Mouse (Mus musculus): ENCODE results near the gene Kdm5a. TPM values are rescaled to one million over a fixed set of nuclear protein-coding genes. Genes with fewer than 3 reads are reported as not detected.

The Kdm5a gene
- polyA plus RNA-seq (2015; fragmentation: Nextera tagmentation; extraction: Ambion mirVana), result 39.6 and 45.2 TPM in 2 replicates

GRCm38 (mm10) chr6:120363688-120364522 lies at the start of gene Kdm5a, which contains the start of gene Ccdc77:
Gene Kdm5a (plus strand): TSS chr6:120364124.
Gene Ccdc77 (minus strand): TSS chr6:120364374.
- WGBS, result under 1% methylated on average over 71 of the region's 71 CpGs
- peak within 1 kb of the TSS; percentile 89 for H3K9ac ChIP-seq

GRCm38 (mm10) chr6:120318303-120318940 lies 45.5 kb upstream of the Kdm5a start:
- no peaks in the 10 kb centered on the region for H3K36me3 ChIP-seq
- ATAC-seq (ENCODE audit: borderline replicate concordance, extremely low read depth, low FRiP score, low TSS enrichment), result no peak
- H3K27me3 ChIP-seq, result no peaks in the 10 kb centered on the region
- H3K9ac ChIP-seq, result no peak overlapping the region
- no peaks in the 10 kb centered on the region for H3K9me3 ChIP-seq
- H3K4me1 ChIP-seq, result no peaks in the 10 kb centered on the region
- H3K27ac ChIP-seq, result no peak overlapping the region
- H3K4me2 ChIP-seq, result no peak overlapping the region
- WGBS, result 56% methylated on average over 11 of the region's 11 CpGs
- H3K4me3 ChIP-seq, result no peak overlapping the region

More at GRCm38 (mm10) chr6:120363688-120364522, at the start of gene Kdm5a, which contains the start of gene Ccdc77:
- H3K4me1 ChIP-seq, result peaks cover 16% of the 10 kb centered on the region
- H3K36me3 ChIP-seq, result peaks cover 17% of the 10 kb centered on the region
- peak; percentile 96 for ATAC-seq (ENCODE audit: borderline replicate concordance, extremely low read depth, low FRiP score, low TSS enrichment)
- H3K9me3 ChIP-seq, result no peaks in the 10 kb centered on the region
- peak within 1 kb of the TSS; percentile 66 for H3K4me2 ChIP-seq
- peak within 1 kb of the TSS; percentile 100 for H3K4me3 ChIP-seq
- no peaks in the 10 kb centered on the region for H3K27me3 ChIP-seq
- peak within 1 kb of the TSS; percentile 96 for H3K27ac ChIP-seq

DNA sequence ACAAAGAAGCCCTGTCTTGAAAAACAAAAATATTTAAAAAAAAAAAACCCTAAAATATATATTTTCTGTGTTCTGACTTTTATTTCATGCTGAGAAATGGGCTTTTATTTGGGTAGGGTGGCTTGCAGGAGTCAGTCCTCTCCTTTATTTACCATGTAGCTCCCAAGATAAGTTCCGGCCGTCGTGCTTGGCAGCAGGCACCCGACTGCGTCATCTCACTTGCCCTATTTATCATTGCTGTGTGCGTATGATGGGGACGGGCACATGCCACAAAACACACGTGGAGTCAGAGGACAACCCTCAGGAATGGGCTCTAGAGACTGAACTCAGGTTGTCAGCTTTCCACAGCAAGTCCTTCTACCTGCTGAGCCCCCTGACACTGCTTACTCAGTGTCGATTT lies 44.8 kb upstream of the Kdm5a start:
- no peaks in the 10 kb centered on the region for H3K27me3 ChIP-seq
- no peak overlapping the region for H3K4me3 ChIP-seq
- H3K27ac ChIP-seq, result no peak overlapping the region
- no peaks in the 10 kb centered on the region for H3K9me3 ChIP-seq
- no peaks in the 10 kb centered on the region for H3K36me3 ChIP-seq
- no peak for ATAC-seq (ENCODE audit: borderline replicate concordance, extremely low read depth, low FRiP score, low TSS enrichment)
- WGBS, result 49% methylated on average over 9 of the region's 9 CpGs
- H3K9ac ChIP-seq, result no peak overlapping the region
- H3K4me1 ChIP-seq, result no peaks in the 10 kb centered on the region
- H3K4me2 ChIP-seq, result no peak overlapping the region

DNA sequence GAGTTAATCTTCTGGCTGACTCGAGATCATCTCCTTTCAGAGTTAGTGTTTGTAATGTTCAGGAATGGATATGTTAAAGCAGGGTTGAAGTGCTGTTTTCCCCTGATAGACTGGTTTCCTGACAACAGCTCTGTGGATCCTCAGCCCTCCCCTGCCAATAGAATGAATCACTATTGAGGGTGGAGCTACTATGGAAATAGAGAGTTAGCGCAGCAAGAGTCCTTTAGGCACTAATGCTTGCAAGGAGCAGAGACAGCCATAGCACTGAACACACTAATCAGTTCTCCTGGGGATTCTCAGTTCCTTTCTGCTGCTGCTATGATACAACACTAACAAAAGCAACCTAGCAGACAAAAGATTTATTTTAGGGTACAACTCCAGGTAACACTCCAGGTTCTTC lies 43.6 kb upstream of the Kdm5a start:
- WGBS, result 60% methylated on average over 2 of the region's 2 CpGs
- H3K36me3 ChIP-seq, result peaks cover 10% of the 10 kb centered on the region; the same call in 1 of the 2 replicates

GRCm38 (mm10) chr6:120324295-120324927 lies 39.5 kb upstream of the Kdm5a start:
- Histone ChIP-seq H3K9me3 (no peaks in the 10 kb centered on the region), H3K4me1 (no peaks in the 10 kb centered on the region), H3K4me3 (no peak overlapping the region), H3K9ac (no peak overlapping the region), H3K36me3 (peaks cover 23% of the 10 kb centered on the region; the same call in 1 of the 2 replicates), H3K27ac (no peak overlapping the region), H3K4me2 (no peak overlapping the region), H3K27me3 (no peaks in the 10 kb centered on the region)
- no peak for ATAC-seq (ENCODE audit: borderline replicate concordance, extremely low read depth, low FRiP score, low TSS enrichment)
- 28% methylated on average over 6 of the region's 6 CpGs for WGBS

More for the DNA sequence above, 43.6 kb upstream of the Kdm5a start:
- Histone ChIP-seq H3K9ac (no peak overlapping the region), H3K27me3 (no peaks in the 10 kb centered on the region), H3K4me1 (no peaks in the 10 kb centered on the region), H3K4me3 (no peak overlapping the region), H3K4me2 (no peak overlapping the region), H3K9me3 (no peaks in the 10 kb centered on the region), H3K27ac (no peak overlapping the region)
- no peak for ATAC-seq (ENCODE audit: borderline replicate concordance, extremely low read depth, low FRiP score, low TSS enrichment)

DNA sequence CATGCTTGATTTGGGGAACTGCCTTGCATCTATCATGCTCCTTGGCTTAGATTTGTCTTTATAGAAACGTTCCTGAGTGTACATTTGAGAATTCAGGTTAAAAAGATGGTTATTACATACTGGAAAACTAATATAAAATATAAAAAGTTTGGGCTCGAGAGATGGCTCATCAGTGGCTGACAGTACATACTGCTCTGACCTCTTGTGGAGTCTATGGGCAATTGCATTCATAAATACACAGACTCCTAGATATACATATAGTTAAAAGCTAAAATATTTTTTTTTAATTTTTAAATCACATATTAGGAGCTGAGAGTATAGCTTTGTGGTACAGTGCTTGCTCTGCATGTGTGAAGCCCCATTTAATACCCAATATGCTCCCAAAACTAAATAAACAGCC lies 31.6 kb upstream of the Kdm5a start:
- Histone ChIP-seq H3K36me3 (peaks cover 71% of the 10 kb centered on the region), H3K9ac (no peak overlapping the region), H3K4me2 (no peak overlapping the region), H3K4me1 (no peaks in the 10 kb centered on the region), H3K4me3 (no peak overlapping the region), H3K9me3 (no peaks in the 10 kb centered on the region), H3K27ac (no peak overlapping the region), H3K27me3 (no peaks in the 10 kb centered on the region)
- 65% methylated on average over 2 of the region's 2 CpGs for WGBS
- ATAC-seq (ENCODE audit: borderline replicate concordance, extremely low read depth, low FRiP score, low TSS enrichment), result no peak

- Histone ChIP-seq H3K4me2 (no peak overlapping the region), H3K9ac (no peak overlapping the region), H3K9me3 (no peaks in the 10 kb centered on the region), H3K4me1 (no peaks in the 10 kb centered on the region), H3K27me3 (no peaks in the 10 kb centered on the region), H3K36me3 (peaks cover 74% of the 10 kb centered on the region), H3K27ac (no peak overlapping the region), H3K4me3 (no peak overlapping the region)
- WGBS, result 32% methylated on average over 1 of the region's 1 CpGs
- no peak for ATAC-seq (ENCODE audit: borderline replicate concordance, extremely low read depth, low FRiP score, low TSS enrichment)
Measured at GRCm38 (mm10) chr6:120343992-120344391, 19.9 kb upstream of the Kdm5a start.

GRCm38 (mm10) chr6:120349018-120349417 lies 14.9 kb upstream of the Kdm5a start:
- H3K27me3 ChIP-seq, result no peaks in the 10 kb centered on the region
- no peaks in the 10 kb centered on the region for H3K9me3 ChIP-seq
- H3K4me3 ChIP-seq, result no peak overlapping the region
- ATAC-seq (ENCODE audit: borderline replicate concordance, extremely low read depth, low FRiP score, low TSS enrichment), result no peak
- H3K4me1 ChIP-seq, result no peaks in the 10 kb centered on the region
- no peak overlapping the region for H3K27ac ChIP-seq
- no peak overlapping the region for H3K4me2 ChIP-seq
- H3K36me3 ChIP-seq, result peaks cover 56% of the 10 kb centered on the region
- H3K9ac ChIP-seq, result no peak overlapping the region
- WGBS, result 88% methylated on average over 3 of the region's 3 CpGs

- no peak for ATAC-seq (ENCODE audit: borderline replicate concordance, extremely low read depth, low FRiP score, low TSS enrichment)
- Histone ChIP-seq H3K27me3 (no peaks in the 10 kb centered on the region), H3K4me2 (peak overlapping the region; percentile 78), H3K4me3 (peak overlapping the region; percentile 58), H3K9me3 (no peaks in the 10 kb centered on the region), H3K4me1 (peaks cover 9% of the 10 kb centered on the region), H3K9ac (peak overlapping the region; percentile 56), H3K27ac (peak overlapping the region; percentile 87), H3K36me3 (peaks cover 7% of the 10 kb centered on the region; the same call in 1 of the 2 replicates)
- WGBS, result 23% methylated on average over 5 of the region's 5 CpGs
Measured at GRCm38 (mm10) chr6:120356478-120356877, 7.4 kb upstream of the Kdm5a start.

- Histone ChIP-seq H3K9me3 (no peaks in the 10 kb centered on the region), H3K4me2 (peak overlapping the region; percentile 78), H3K27ac (peak overlapping the region; percentile 87), H3K27me3 (no peaks in the 10 kb centered on the region), H3K9ac (peak overlapping the region; percentile 56), H3K4me1 (peaks cover 9% of the 10 kb centered on the region), H3K4me3 (peak overlapping the region; percentile 58), H3K36me3 (peaks cover 6% of the 10 kb centered on the region; the same call in 1 of the 2 replicates)
- ATAC-seq (ENCODE audit: borderline replicate concordance, extremely low read depth, low FRiP score, low TSS enrichment), result peak; percentile 99
- under 1% methylated on average over 31 of the region's 31 CpGs for WGBS
Measured at GRCm38 (mm10) chr6:120356951-120357945, 6.7 kb upstream of the Kdm5a start.

DNA sequence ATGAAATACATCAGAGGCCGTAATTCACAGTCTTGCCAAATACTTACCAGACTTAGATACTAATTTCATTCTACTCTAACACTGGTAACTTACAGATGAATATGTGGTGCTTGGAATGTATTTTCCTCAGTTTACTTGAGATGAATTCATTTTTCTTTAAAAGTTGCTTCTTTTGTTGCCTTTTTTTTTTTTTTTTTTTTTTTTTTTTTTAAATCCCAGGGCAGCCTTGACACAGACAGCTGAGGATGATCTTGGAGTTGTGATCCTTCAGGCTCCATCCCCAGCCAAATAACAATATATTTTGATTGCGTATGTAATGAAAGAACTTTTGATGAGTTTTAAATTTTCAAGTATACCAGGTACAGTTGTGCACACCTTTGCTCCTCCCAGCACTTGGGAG lies 1.8 kb upstream of the Kdm5a start:
- Histone ChIP-seq H3K9me3 (no peaks in the 10 kb centered on the region), H3K27ac (no peak overlapping the region), H3K9ac (no peak overlapping the region), H3K36me3 (peaks cover under 1% of the 10 kb centered on the region; the same call in 1 of the 2 replicates), H3K4me2 (no peak overlapping the region), H3K27me3 (no peaks in the 10 kb centered on the region), H3K4me3 (no peak overlapping the region), H3K4me1 (peaks cover 16% of the 10 kb centered on the region)
- ATAC-seq (ENCODE audit: borderline replicate concordance, extremely low read depth, low FRiP score, low TSS enrichment), result no peak
- 94% methylated on average over 2 of the region's 2 CpGs for WGBS

All from lung, embryonic 15.5 days (tissue).